Mouse (Mus musculus) G1E-ER4 (cell line): ENCODE data around the gene Cacnb2. TPM values are rescaled to one million over a fixed set of nuclear protein-coding genes. Genes with fewer than 3 reads are reported as not detected.

ENCODE experiments used
- GATA1 ChIP-seq: IDR thresholded peaks from one replicate; pipeline ENCODE4 v1.8.0; 2012; ENCODE audit warnings: low read length, inconsistent platforms
- polyA plus RNA-seq: library from polyadenylated mRNA; stranded (reverse); fragments of >175 nt; gene quantifications from 2 replicates; pipeline ENCODE4 v1.2.3, GENCODE M21; 2012

Cacnb2 gene
- not detected in 2 replicates for polyA plus RNA-seq

GRCm38 (mm10) chr2:14602788-14603187, at the start of gene Cacnb2:
TSS of gene Cacnb2 (plus strand) at chr2:14603088.
- TF ChIP-seq GATA1 = no peak

DNA sequence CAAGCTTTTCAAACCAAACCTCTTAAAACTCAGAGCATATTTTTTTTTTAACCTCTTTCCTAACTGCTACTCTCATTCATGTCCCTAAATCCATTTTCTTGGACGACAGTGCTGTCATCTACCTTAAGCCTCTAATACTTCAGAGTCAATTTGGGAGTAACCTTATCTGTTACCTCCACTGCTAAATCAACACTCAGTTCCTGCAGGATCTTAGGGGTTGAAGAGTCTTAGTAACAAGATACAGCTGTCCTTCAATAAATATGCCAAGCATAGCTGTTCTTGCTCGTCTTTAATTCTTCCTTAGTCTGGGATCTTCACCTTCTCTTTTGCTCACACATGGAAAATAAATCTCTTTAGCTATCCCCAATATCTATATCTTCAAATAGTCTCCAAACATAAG, 34.9 kb upstream of the Cacnb2 start:
- TF ChIP-seq GATA1 = no peak

DNA sequence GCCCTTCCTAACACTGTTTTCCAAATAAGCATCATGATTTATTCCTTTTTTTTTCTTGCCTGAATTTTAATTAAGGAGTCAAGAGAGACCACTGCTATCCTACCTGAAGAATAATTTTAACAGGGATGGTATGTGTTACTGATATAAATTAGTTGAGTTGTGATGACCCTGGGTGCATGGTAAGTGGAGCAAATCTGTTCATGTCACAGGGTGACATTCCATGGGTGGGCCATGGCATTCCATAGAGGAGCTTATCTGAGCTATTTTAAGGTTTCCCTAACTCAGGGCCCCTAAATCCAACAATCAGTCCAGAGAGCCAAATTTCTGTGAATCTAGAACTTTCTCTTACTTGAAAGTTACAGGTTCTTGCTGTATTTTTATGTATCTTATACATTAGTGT, 31.6 kb upstream of the Cacnb2 start:
- no peak for TF ChIP-seq GATA1

DNA sequence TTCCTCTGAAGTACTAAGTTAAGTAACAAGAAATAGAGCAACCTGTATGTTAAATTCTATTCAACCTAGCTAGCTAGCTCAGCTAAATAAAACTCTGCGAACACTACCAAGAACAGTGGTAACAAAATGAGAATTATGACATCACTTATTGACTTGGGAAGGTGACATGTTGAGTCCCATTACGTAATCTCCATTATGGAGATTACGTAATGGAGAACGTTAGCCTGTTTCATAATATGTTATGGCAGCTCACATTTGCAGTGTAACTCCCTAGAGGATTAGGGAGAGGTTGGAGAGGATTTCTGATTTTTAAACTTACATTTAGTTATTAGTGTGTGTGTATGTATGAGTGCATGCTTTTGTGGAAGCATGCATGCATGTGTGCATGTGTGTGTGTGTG, 13.3 kb upstream of the Cacnb2 start:
- no peak for TF ChIP-seq GATA1

DNA sequence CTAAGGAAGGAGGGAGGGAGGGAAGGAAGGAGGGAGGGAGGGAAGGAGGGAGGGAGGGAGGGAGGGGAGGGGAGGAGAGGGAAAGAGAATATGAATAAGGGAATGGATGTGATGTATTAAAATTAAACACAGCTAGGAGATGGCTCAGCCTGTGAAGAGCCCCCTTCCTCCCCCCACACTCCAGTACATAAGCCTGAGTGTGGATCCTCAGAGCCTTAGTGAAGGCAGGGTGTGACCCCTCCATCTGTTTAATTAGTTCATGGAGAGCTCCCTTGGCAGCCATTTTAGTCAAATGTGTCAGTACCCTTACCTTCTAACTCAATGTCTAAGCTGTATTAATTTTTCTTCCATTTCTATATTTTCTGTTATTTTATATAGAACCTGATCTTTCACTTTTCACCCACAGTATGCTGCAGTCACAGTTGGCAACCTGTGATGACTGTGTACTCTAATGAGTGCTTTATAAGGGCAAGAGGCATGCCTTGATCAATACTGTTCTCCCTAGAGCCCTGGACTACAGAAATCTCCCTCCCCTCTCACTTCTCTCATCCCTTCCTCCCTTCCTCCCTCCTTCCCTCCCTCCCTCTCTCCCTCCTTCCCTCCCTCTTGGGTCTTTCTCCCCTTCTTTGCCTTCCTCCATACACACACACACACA, 4.9 kb upstream of the Cacnb2 start:
- TF ChIP-seq GATA1 = no peak

- TF ChIP-seq GATA1 = no peak
These were observed 1.2 kb downstream of the Cacnb2 start for GRCm38 (mm10) chr2:14603784-14604781.

- no peak for TF ChIP-seq GATA1
These were observed 1.9 kb downstream of the Cacnb2 start for GRCm38 (mm10) chr2:14604791-14605190.

DNA sequence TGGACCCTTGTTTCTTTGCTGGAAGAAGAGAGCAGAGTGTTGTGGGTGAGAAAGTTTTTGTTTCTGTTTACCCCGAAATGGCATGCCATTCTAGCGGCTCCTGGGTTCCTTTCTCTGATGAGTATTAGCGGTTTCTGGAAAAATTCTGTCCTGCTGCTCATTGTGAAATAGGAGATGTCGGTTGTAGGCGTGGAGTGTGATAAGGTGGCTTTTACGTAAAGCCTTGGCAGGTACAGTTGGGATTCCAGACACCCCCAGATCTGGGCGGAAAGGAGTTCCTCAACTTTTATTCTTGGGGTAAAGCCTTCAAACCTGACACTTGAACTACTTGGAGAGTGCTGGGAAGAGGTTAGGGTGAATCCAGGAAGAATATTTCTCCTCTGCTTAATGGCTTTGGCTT, 2.3 kb downstream of the Cacnb2 start:
- no peak for TF ChIP-seq GATA1

GRCm38 (mm10) chr2:14608606-14609005, 5.7 kb downstream of the Cacnb2 start:
- TF ChIP-seq GATA1 = no peak

GRCm38 (mm10) chr2:14612705-14613104, 9.8 kb downstream of the Cacnb2 start:
- TF ChIP-seq GATA1 = no peak

GRCm38 (mm10) chr2:14616361-14616760, 13.5 kb downstream of the Cacnb2 start:
- no peak for TF ChIP-seq GATA1

DNA sequence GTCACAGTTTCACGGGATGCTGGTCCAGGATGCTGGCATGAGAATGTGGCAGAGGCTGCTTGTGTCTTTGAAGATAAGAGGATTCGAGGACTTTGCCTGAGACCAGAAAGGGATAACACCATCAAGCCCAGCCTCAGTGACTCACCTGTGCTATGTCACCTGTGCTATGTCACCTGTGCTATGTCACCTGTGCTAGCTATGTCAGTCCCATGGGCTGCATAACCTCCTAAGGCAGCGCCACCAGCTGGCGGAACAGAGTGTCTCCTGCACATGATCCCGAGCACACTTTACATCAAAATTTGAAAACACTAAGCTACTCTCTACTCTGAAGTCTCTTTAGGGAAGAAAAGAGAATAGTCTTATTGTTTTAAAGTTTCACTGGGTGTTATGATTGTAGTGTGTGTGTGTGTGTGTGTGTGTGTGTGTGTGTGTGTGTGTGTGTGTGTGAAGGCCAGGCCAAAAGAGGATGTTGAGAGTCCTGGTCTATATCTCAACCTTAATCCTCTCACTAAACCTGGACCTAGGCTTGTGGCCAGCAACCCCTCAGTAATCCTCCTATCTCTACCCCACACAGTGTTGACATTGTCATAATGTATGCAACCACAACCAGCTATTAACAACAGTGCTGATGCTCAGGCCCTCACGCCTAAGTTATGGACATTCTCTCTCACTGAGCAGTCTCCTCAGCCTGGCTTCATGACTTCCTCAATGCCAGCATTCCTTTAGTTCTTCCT, 17.4 kb downstream of the Cacnb2 start:
- no peak for TF ChIP-seq GATA1

DNA sequence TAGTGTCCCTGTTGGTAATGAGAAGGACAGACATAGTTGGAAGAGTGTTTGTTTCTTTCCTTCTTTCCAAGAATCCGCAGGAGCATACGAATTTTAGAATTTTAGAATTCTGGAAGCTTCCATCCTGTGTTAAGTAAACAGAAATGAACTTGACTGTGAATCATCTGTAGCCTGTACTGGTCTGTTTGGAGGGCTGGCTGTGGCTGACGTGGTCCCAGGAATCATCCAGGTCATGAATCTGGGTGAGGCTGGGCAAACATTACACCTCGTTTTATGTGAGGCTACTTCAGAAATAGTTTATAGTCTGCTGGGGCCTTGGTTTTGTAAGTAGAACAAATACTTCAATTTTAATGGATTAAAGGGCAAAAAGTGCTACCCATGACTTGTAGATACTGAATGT, 18.0 kb downstream of the Cacnb2 start:
- TF ChIP-seq GATA1 = no peak

- no peak for TF ChIP-seq GATA1
These were observed 20.9 kb downstream of the Cacnb2 start for GRCm38 (mm10) chr2:14623820-14624219.

GRCm38 (mm10) chr2:14629814-14630492, 27.1 kb downstream of the Cacnb2 start:
- no peak for TF ChIP-seq GATA1
